Mouse (Mus musculus) lung, adult 2 months (tissue): ENCODE data around the gene Il27.

Experiments used
- CTCF ChIP-seq: fragments of 200-500 bp; IDR thresholded peaks from 2 replicates; pipeline ENCODE4 v1.5.1; 2011; ENCODE audit warnings: mild to moderate bottlenecking, low read length, control low read depth; ENCODE audit not compliant: insufficient read depth
- POLR2A ChIP-seq: fragments of 200-500 bp; IDR thresholded peaks from 2 replicates; pipeline ENCODE4 v1.6.1; 2011; ENCODE audit warnings: low read depth, mild to moderate bottlenecking, control low read depth, low read length, borderline replicate concordance; ENCODE audit errors: extremely low read depth

DNA sequence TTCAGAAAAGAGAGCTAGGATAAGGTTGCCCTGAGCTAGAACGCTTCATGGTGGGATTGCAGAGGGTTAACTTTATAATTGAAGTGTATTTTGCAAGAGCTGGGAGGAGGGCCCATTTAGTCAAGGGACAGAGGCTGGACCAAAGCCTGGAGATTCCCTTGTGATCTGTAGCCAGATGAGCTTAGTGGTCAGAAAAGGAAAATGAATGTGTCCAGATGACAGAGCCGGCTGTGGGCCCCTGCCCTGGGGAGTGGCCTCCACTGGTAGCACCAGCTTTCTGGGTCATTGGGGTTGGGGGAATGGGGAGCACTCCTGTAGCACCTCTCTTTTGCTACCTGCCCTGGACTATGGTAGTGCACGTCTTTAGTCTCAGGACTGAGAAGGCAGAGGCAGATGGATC, 12.3 kb upstream of the Il27 start:
- TF ChIP-seq CTCF (no peak), POLR2A (no peak)
